Mouse (Mus musculus): ENCODE measurements around the gene Ntsr1.
A peak's percentile ranks its signal among the peaks of the same experiment; 100 is the strongest.

Gene Ntsr1

GRCm38 (mm10) chr2:180508455-180509115 is 8.8 kb downstream of the Ntsr1 start:
- DNase-seq: no peak

GRCm38 (mm10) chr2:180510867-180511266 is 11.1 kb downstream of the Ntsr1 start:
- DNase-seq: no peak

GRCm38 (mm10) chr2:180511875-180512661 is 12.3 kb downstream of the Ntsr1 start:
- no peak for DNase-seq

GRCm38 (mm10) chr2:180513019-180513418 is 13.2 kb downstream of the Ntsr1 start:
- no peak for DNase-seq

- DNase-seq: no peak
These were observed 14.1 kb downstream of the Ntsr1 start for GRCm38 (mm10) chr2:180513835-180514234.

GRCm38 (mm10) chr2:180521437-180522221 is 21.9 kb downstream of the Ntsr1 start:
- DNase-seq: no peak

GRCm38 (mm10) chr2:180522825-180523224 is 23.0 kb downstream of the Ntsr1 start:
- no peak for DNase-seq

GRCm38 (mm10) chr2:180527447-180527846 is 27.7 kb downstream of the Ntsr1 start:
- no peak for DNase-seq

- no peak for DNase-seq
These were observed 28.1 kb downstream of the Ntsr1 start for GRCm38 (mm10) chr2:180527883-180528282.

GRCm38 (mm10) chr2:180530130-180530529 is 30.4 kb downstream of the Ntsr1 start:
- DNase-seq: peak; percentile 9

GRCm38 (mm10) chr2:180530584-180530983 is 30.8 kb downstream of the Ntsr1 start:
- DNase-seq: no peak

- DNase-seq: no peak
These were observed 32.1 kb downstream of the Ntsr1 start for GRCm38 (mm10) chr2:180531671-180532385.

GRCm38 (mm10) chr2:180532386-180532995 is 32.7 kb downstream of the Ntsr1 start:
- no peak for DNase-seq

GRCm38 (mm10) chr2:180533237-180533636 is 33.5 kb downstream of the Ntsr1 start:
- no peak for DNase-seq

GRCm38 (mm10) chr2:180543675-180544074 is 43.9 kb downstream of the Ntsr1 start:
- DNase-seq: no peak

GRCm38 (mm10) chr2:180545046-180545445 is 45.3 kb downstream of the Ntsr1 start:
- no peak for DNase-seq

- no peak for DNase-seq
These were observed 47.8 kb downstream of the Ntsr1 start for GRCm38 (mm10) chr2:180547384-180548106.

- DNase-seq: no peak
These were observed 52.6 kb downstream of the Ntsr1 start for GRCm38 (mm10) chr2:180552340-180552739.

- DNase-seq: no peak
These were observed 55.4 kb downstream of the Ntsr1 start for GRCm38 (mm10) chr2:180555219-180555618.

GRCm38 (mm10) chr2:180556470-180556869 is 56.7 kb downstream of the Ntsr1 start:
- DNase-seq: no peak

- DNase-seq: no peak
These were observed 60.5 kb downstream of the Ntsr1 start for GRCm38 (mm10) chr2:180560245-180560644.

GRCm38 (mm10) chr2:180562146-180562545 is 62.4 kb downstream of the Ntsr1 start:
- DNase-seq: no peak

All from right cerebral cortex, adult 18-20 months (tissue).